Mouse (Mus musculus) lung, postnatal 10 days (tissue): ENCODE measurements around the gene St6galnac5.

ENCODE experiments used
- DNase-seq: peaks from one replicate; pipeline ENCODE4 v3.0.0; 2021

The St6galnac5 gene

DNA sequence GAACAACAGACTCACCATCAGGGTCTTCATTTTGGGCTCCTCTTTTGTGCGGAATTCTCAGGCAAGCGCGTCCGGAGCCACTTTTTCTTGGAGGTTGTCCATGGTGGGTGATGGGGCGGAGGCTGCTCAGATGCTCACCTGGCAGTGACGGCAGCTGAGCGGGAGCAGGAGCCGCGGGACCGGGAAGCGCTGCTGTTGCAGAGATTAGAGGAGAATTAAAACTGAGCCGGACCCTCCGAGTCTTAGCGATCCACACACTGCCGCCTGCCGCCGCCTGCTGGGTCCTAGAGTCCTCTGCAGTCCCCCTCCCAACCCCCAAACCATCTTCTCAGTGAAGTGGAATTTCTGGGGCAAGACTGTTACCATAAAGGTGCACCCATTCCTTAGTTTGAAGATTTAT, at the start of gene St6galnac5:
Gene St6galnac5 (minus strand): TSS at position 259 of the 400 bp plus-strand sequence.
- no peak for DNase-seq

DNA sequence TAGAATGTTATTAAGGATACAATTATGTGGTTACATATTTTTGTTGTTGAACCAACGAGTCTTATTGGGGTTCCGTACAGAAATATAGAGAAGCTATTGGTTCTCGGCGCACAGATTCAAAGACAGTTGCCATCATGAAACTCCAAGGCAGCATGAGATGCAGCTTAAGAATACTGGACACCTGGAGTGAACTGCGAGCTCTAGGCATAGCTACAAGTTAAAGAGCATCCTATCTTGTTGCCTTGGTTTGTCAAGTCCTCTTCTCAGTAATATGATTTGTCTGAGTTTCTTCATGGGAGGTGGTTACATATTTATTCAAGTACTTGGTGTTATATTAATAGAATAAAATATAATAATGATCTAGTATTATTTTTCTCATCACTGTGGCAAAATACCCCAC, 48.7 kb upstream of the St6galnac5 start:
- DNase-seq, result no peak

DNA sequence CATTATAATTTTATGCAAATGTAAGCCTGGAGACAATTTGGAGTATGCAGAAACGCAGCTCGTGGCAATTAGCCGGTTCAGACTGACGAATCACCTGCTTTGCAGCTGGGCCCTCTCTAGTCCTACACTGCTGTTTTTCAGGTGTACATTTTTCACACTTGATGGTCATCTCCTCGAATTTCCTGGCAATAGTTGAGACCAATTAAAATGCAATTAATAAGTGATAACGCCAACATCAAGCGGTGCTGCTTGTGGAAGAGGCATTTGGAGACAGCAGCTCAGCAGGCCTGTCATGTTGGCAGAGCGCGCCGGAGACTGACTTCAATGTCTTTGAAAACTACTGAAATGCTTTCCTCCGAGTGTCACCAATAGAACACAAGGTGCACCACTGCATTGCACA, 42.0 kb upstream of the St6galnac5 start:
- no peak for DNase-seq

DNA sequence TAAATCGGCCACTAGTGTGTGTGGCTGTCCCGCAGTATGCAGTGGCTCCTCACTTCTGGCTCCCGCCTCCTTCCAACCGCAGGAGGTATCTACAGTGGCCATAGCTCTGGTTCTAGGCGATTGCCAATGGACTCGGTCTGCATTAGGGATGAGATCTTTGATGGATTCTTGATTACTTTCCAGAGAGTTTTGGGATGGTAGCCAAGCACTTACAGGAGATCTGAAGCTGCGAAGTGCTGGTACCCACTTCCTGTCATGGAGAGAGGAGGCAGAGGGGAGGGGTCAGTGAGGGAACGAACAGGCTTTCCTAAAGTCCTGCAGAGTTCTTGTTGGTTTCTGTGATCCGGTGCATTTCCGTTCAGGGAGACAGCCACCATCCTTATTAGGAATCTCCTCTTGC, 36.0 kb upstream of the St6galnac5 start:
- peak; percentile 25 for DNase-seq

DNA sequence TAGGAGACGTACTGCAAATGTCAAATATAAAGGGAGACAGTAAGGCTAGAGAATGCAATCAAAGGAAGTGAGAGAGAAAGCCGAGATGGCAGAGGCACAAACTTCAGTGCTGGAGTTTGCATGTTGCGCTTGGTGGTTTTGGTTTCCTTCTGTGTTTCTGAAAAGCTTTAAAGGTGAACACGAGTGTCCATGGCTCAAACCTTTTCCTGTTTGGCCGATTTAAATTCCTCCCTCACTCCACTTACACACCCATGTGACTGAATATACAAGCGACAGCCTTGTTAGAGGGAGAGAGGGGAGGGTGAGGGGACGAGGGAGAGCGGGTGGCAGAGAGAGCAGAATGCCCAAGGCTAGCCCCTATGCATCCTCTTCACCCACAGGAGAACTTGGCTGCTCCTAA, 34.3 kb upstream of the St6galnac5 start:
- no peak for DNase-seq

DNA sequence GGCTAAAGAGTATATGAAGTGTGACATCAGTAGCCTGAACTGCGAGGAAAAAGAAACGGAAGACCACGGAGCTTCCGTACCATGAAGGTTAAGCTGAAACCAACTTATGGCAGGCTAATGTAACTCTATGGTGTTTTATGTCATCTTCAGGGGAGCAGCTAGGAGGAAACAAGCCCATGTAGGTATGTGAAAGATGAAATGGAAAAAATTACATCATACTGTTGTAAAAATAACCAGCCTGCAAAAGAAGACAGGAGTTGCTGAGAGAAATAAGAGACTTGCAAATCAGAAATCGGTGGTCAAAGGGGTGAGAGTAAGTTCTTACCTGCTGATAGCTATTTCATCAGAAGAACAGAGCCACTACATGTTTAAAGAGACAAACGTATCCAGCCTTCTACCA, 24.8 kb upstream of the St6galnac5 start:
- DNase-seq, result no peak

DNA sequence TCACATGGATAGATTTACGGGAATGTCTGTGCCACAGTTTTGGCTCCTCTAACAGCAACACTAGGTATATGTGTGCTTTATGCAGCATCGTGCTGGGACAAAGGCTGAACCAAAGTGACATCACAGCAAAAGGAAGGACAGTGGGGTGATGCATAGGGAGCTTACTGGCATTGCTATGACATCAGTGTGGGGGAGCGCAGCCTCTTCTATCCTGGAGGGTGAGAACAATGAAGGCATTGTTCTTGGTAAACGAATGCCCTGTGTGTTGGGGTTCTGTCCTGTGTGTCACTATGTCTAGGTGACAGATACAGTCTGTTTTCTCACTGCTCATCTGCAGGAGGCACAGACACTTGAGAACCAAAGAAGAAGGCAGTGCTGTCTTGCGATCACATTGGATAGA, 16.9 kb upstream of the St6galnac5 start:
- no peak for DNase-seq

DNA sequence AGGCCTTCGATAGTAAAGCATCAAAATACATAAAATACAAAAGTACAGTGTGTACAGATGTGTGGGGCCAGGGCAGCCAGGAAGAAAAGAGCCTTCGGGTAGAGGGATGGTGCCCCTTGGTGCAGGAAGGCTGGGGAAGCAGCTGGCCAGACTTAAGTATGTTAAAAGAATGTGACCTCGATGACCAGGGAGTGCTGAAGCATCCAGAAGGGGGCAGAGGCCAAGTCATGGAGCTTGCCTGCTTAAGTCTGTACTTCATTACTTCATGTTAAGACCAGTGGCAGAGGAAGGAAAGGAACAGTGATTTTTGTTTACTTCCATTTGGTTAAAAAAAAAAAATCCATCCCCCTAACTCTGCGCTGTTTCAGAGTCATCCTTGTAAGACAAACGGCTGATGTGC, 16.1 kb upstream of the St6galnac5 start:
- DNase-seq, result peak; percentile 52

DNA sequence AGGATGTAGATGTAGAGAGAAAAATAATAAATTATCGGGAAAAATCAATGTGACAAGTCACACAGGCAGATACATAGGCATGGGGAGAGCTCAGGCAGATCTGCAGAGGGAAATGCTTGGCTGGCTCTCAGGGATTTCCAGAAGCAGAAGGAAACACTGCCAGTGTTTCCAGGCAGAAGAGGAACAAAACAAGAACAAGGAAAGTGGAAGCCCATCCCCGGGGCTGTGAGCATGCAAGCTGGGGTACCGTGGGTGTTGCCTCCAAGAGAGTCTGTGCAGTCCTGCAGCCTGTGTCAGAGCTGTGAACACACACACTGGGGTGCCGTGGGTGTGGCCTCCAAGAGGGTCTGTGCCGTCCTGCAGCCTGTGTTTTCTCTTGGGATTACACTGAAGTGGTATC, 11.6 kb upstream of the St6galnac5 start:
- no peak for DNase-seq

DNA sequence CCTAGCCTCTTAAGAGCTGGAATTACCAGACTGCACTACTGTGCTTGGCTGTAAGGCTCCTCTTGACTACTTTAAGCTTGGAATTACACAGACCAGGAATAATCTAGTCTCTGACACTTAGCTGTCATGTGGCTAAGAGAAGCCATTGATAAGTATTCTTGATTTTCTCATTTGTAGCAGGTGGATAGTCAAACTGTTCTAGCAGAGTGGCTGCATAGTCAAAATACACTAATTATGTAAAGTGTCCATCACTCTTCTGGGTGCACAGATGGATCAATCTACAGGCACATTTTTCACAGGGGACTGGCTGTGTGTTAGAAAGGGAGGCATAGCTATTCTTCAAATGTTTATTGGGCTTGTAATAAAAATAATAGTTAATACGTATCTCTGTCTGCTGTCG, 8.7 kb upstream of the St6galnac5 start:
- no peak for DNase-seq

DNA sequence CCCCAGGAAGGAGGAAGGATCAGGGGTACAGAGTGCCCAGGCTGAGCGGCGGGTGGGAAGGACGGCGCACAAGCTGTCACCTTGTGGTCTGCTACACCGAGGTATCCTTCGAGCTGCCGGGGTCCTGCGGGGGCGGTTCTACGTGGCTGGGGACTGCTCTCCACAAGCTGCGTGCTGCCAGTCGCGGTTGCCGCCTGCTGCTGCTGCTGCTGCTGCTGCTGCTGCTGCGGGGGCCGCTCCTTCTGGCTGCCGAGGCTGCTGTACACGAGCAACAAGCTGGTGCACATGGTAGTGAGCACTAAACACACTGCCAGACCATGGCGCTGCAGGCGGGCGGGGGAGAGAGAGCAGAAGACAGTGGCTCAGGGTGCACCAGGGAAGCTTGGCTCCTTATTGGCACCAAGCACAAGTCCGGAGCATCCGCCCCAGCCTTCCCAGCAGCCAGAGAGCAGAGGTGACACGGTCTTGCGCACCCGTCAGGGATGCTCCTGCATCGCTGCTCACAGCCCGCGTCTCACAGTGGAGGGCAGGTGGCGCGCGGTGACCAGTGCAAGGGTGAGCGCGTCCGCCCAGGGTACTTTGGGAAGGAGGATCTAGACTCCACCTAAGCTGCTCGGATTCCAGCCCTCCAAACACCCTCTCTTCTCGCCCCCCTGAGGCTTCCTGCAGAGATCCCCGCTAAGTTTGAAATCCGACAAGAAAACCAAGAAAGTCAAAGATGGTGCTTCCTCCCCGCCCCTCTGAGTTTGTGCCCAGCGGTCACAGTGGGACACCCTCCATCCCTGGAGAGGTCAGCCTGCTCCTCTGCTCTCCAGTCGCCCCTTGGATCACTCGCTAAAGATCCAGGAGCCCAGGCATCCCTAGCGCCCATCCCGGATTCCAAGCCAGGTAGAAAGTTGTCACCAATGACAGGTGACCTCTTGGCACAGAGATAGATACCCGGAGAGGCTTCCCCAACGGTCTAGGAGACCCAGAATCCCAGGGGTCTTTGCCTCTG, 770 bp downstream of the St6galnac5 start:
- peak; percentile 25 for DNase-seq

DNA sequence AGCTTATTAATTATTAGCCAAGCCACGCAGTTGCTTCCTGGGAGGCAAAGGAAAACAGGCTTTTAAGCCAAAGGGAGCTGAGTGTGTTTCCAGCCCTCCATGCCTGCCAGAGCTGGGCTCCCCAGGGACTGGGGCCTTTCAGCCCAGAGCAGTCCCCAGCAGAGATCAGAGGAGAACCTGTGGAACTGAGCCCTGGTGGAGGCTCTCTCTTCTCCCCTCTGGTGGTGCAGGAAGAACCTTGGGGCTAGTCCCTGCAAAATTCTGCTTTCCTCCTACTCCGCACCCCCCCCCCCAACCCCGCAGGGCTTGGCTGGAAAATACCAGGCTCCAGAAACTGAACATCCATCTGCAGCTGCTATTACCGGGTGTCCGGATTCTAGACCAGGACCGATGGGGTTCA, 1.6 kb downstream of the St6galnac5 start:
- no peak for DNase-seq

DNA sequence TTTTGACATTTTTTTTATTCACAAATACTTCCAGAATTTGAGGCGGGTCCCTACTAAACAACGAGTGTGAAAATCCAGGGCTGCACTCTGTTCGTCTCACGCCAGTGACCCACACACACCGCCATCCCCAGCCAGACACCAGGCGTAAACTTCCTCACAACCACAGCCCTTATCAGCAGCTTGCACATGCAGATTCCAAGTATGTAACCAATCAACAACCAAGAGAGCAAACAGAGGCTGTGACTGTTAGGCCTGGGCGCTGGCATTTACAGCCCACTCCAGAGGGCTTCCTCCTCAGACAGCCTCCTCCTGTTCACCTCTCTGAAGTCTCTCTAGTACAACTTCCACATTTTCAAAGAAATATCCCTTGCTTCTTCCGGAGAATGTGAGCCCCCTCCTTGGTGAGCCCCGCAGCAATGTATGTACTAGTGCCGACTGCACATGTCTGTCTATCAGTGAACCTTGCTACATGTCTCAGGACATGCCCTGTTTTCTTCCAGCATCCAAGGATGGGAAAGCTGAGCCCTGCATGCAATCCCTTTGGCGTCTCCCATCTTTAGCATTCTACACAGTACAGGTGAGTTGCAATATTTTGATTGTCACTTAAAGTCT, 2.5 kb downstream of the St6galnac5 start:
- DNase-seq, result peak; percentile 25

DNA sequence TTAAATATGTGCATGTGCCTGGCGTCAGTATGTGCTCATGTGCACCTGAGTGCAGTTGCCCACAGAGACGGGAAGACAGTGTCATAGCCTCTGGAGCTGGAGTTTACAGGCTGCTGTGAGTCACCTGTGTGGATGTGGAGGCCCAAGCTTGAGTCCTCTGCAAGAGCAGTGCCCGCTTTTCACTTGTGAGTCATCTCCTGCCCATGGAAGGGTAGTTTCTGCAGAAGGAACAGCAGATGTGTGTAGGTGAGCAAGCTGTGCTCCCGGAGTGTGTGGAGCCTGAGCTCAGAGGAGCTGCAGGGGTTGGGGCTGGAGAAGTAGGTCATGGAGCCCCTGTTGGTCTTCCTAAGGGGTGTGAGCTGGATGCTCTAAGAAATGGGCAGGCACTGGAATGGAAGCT, 10.7 kb downstream of the St6galnac5 start:
- DNase-seq, result no peak

DNA sequence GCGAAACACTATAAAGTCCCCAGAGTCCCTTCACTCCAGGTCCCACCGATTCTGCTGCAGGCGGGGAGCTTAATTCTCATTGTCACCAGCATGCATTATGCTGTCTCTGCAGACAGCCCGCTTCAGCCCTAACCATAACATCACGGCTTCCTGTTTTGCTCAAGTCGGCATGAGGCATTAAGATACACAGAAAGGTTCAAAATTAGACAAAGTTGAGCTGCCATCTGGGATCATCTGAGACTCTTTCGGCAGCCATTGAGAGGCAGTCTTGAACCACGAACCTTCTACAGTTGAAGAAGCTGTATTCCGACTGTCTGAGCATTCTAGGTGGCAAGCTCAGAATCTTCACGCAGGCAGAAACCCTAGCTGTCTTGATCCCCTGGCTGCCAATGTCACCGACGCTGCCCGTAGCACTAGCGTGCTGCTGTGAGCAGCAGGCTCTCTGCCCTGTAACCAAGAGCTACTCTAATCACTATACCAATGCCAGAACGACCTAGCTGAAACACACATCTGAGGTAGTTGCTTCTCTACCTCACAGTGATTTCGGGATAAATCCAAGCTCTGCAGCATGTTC, 12.2 kb downstream of the St6galnac5 start:
- DNase-seq, result peak; percentile 29

DNA sequence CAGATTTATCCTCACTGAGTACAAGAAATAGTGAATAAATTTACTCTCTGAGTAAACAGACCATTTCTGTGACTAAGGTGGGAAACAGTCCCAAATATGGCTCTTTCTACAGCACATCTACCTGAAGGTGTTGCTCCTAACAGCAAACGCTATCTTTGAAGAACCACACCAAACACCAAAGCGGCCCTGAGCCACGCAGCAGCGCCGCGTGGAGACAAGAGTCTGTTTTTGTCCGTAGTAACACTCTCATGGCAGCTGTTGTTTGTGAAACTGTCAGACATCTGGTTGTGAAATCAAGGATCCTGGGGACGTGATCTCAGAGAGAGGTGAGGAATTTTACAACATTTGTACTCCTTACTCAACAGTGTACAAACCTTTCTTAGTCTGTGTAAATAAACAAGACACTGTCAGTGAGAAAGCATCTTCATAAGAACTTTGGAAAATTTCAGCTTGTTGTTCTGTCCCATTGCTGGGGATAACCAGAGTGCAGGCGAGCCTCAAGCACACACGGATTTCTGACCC, 20.1 kb downstream of the St6galnac5 start:
- no peak for DNase-seq

DNA sequence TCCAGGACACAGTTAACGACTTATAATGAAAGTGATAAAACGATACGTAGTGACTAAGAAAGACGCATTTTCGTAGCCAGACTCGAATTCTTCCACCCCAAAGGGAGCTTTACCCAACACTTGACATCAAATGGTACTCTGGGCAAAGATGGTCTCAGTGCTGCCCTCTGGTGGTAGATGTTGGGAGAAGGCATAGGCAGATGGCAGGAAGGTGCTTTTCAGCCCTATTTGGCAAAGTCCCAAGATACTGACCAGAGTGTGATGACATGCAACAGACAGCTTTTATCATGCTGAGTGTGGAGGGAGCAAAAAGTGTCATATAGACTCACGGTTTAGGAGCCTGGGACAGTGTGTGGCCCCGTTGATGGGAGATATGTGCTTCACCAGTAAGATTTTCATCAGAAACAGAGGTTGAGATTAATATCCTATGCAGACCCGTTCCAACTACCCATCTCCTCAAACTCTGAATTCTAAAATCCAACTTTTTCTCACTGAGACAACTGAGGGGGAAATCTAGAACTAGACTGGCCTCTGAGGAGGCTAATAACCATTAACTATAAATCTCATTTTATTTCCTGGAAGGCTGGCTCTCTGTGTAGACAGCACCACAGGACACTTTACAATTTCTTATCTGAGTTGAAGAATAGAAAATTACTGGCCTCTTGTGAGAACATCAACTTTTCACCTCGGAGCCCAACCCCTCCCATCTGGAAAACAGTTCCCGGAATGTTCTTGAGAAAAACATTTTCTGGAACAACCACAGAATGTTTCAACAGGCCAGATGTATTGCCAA, 23.5 kb downstream of the St6galnac5 start:
- DNase-seq, result peak; percentile 71

DNA sequence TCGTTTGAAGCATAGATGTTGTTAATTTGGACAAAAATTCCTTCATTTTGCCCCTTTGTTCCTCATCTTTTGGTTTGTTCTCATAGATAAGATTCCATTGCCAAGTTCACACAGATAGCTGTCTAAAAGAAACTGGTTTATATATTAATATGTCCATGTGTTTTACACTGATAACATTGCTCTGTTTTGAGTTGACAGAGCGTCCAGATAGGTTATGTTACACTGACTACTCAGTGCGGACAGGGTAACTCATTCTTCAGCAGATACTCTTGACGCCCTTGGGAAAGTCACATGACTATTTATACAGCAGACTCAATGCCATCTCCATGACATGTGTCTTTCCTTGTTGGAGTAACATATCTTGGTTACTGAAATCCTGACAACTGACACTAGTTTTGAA, 25.3 kb downstream of the St6galnac5 start:
- DNase-seq, result no peak

DNA sequence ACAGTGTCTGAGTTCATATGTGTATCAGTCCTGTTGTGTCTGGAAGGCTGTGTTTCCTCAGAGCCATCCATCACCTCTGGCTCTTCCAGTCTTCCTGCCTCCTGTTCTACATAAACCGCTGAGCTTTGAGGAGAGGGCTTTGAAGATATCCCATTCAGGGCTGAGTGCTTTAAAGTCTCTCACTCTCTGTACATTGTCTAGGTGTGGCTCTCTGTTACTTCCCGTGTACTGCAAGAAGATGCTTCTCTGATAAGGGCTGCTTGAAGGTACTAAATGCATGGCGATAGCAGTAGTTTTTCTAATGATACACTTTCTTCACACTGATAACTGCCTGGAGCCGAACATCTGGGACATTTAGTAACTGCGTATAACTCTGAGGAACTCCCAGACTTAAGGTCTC, 26.0 kb downstream of the St6galnac5 start:
- DNase-seq, result no peak

DNA sequence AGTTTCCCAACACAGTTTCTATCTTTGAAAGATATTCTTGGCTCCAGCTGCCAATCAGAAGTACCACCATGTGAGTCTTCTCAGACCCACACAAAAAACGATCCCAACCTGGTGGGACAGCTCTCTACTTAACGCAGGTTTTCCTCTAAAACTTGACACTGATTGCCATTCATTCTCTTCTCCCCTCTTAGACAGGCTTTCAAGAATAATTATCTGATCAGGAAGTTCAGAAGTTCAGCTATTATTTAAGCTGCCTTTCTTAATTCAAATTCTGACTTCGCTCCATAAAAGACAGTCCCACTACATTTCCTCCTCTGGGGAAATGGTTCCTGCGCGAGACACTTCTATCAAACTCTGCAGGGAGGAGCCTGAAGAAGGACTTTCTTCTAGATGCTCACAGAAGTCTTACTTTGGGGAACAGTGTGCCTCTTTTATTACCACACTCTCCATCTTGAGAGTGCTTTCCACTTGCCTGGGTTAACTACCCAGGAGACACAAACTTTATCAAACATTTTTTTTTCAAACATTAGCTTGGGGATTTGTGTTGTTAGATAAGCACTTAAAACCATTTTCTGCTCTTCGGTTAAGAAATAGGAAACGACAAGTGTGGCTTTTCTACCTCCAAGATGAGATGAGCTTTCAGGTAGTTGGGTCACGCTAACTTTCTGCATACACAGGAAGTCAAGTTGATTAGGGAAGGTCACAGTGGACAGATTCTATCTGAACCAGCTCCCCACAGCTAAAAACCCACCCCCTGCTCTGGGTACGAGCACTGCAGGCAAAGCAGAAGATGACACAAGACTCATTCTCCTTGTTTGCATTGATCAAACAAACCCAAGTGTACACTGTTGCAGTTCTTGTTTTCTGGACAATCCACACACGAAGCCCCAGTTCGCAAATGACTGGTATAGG, 30.2 kb downstream of the St6galnac5 start:
- no peak for DNase-seq

DNA sequence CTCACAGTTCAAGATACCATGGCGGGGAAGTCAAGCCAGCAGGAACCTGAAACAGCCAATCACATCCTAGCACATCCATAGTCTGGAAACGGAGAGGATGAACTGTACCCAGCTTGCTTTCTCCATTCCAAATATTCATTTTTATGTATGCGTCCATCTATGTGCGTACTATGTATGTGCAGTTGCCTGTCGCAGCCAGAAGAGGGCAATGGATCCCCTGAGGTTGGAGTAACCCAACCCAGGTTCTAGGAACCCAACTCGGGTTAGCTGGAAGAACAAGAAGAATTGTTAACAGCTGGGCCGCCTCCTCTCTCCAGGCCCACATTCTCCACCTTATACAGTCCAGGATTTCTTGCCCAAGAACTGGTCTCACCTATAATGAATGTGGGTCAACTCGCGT, 31.1 kb downstream of the St6galnac5 start:
- DNase-seq, result no peak

DNA sequence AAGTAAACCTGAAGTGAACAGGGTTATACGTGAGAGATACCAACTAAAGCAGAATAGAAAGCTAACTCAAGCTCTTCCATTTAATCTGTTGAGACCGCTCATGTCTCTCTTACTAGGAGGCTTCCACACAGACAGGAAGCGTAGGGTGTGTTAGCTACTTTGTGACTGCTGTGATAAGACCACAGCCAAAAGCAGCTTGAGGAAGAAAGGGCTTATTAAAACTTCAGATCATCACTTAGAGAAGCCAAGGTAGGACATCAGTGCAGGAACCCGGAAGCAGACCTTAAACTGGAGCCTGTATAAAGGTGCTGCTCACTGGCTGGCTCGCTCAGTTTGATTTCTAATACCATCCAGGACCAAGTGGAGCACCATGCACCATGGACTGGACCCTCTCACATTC, 31.7 kb downstream of the St6galnac5 start:
- no peak for DNase-seq
